Mouse (Mus musculus): ENCODE data around the gene 1700123O20Rik. TPM values are rescaled to one million over a fixed set of nuclear protein-coding genes. Genes with fewer than 3 reads are reported as not detected.
A peak's percentile ranks its signal among the peaks of the same experiment; 100 is the strongest.

The 1700123O20Rik gene
- polyA plus RNA-seq, 1 experiment from 2014 or later, result 88.9 TPM

- no peak for ATAC-seq (ENCODE audit: insufficient number of reproducible peaks, insufficient read depth, low FRiP score, low read depth)
- no peak overlapping the region for H3K4me2 ChIP-seq (replicated peaks; ENCODE audit: low read depth, low read length)
- no peaks in the 10 kb centered on the region for H3K27me3 ChIP-seq (ENCODE audit: control insufficient read depth, insufficient read depth, low read length)
- no peak overlapping the region for H3K4me3 ChIP-seq (ENCODE audit: low read depth, low read length)
- WGBS, result 87% methylated on average over 9 of the region's 9 CpGs
- no peak overlapping the region for H3K9ac ChIP-seq (replicated peaks; ENCODE audit: low read depth, low read length)
- H3K9me3 ChIP-seq (ENCODE audit: control insufficient read depth, low read depth, low read length), result no peaks in the 10 kb centered on the region
- no peak overlapping the region for H3K27ac ChIP-seq (ENCODE audit: low read length)
- H3K36me3 ChIP-seq (ENCODE audit: control insufficient read depth, insufficient read depth, low read length), result peaks cover 69% of the 10 kb centered on the region
- H3K4me1 ChIP-seq (ENCODE audit: control insufficient read depth, insufficient read depth, low read length), result peaks cover 9% of the 10 kb centered on the region; the same call in 1 of the 2 replicates
Observed at GRCm38 (mm10) chr14:54644294-54644693, 41.7 kb upstream of the 1700123O20Rik start.

- WGBS, result 94% methylated on average over 17 of the region's 17 CpGs
- Histone ChIP-seq H3K36me3 (ENCODE audit: control insufficient read depth, insufficient read depth, low read length) (peaks cover 87% of the 10 kb centered on the region), H3K4me3 (ENCODE audit: low read depth, low read length) (no peak overlapping the region), H3K9ac (replicated peaks; ENCODE audit: low read depth, low read length) (no peak overlapping the region), H3K27me3 (ENCODE audit: control insufficient read depth, insufficient read depth, low read length) (no peaks in the 10 kb centered on the region), H3K27ac (ENCODE audit: low read length) (no peak overlapping the region), H3K4me2 (replicated peaks; ENCODE audit: low read depth, low read length) (no peak overlapping the region), H3K9me3 (ENCODE audit: control insufficient read depth, low read depth, low read length) (no peaks in the 10 kb centered on the region), H3K4me1 (ENCODE audit: control insufficient read depth, insufficient read depth, low read length) (no peaks in the 10 kb centered on the region)
- ATAC-seq (ENCODE audit: insufficient number of reproducible peaks, insufficient read depth, low FRiP score, low read depth), result no peak
Observed at GRCm38 (mm10) chr14:54646455-54646854, 39.6 kb upstream of the 1700123O20Rik start.

- H3K9ac ChIP-seq (replicated peaks; ENCODE audit: low read depth, low read length), result no peak overlapping the region
- H3K27ac ChIP-seq (ENCODE audit: low read length), result no peak overlapping the region
- no peak overlapping the region for H3K4me2 ChIP-seq (replicated peaks; ENCODE audit: low read depth, low read length)
- H3K9me3 ChIP-seq (ENCODE audit: control insufficient read depth, low read depth, low read length), result no peaks in the 10 kb centered on the region
- ATAC-seq (ENCODE audit: insufficient number of reproducible peaks, insufficient read depth, low FRiP score, low read depth), result no peak
- peaks cover 90% of the 10 kb centered on the region for H3K36me3 ChIP-seq (ENCODE audit: control insufficient read depth, insufficient read depth, low read length)
- H3K4me3 ChIP-seq (ENCODE audit: low read depth, low read length), result no peak overlapping the region
- H3K4me1 ChIP-seq (ENCODE audit: control insufficient read depth, insufficient read depth, low read length), result peaks cover 5% of the 10 kb centered on the region; the same call in 1 of the 2 replicates
- WGBS, result 91% methylated on average over 8 of the region's 8 CpGs
- no peaks in the 10 kb centered on the region for H3K27me3 ChIP-seq (ENCODE audit: control insufficient read depth, insufficient read depth, low read length)
Observed at GRCm38 (mm10) chr14:54646898-54647636, 38.9 kb upstream of the 1700123O20Rik start.

- H3K36me3 ChIP-seq (ENCODE audit: control insufficient read depth, insufficient read depth, low read length), result peaks cover 81% of the 10 kb centered on the region
- 85% methylated on average over 4 of the region's 4 CpGs for WGBS
Observed at GRCm38 (mm10) chr14:54647900-54648299, 38.1 kb upstream of the 1700123O20Rik start.

GRCm38 (mm10) chr14:54650621-54651454 lies 35.2 kb upstream of the 1700123O20Rik start:
- Histone ChIP-seq H3K4me1 (ENCODE audit: control insufficient read depth, insufficient read depth, low read length) (peaks cover 15% of the 10 kb centered on the region; the same call in 1 of the 2 replicates), H3K4me2 (replicated peaks; ENCODE audit: low read depth, low read length) (no peak overlapping the region), H3K36me3 (ENCODE audit: control insufficient read depth, insufficient read depth, low read length) (peaks cover 57% of the 10 kb centered on the region), H3K27ac (ENCODE audit: low read length) (no peak overlapping the region), H3K27me3 (ENCODE audit: control insufficient read depth, insufficient read depth, low read length) (no peaks in the 10 kb centered on the region), H3K9ac (replicated peaks; ENCODE audit: low read depth, low read length) (no peak overlapping the region), H3K9me3 (ENCODE audit: control insufficient read depth, low read depth, low read length) (no peaks in the 10 kb centered on the region), H3K4me3 (ENCODE audit: low read depth, low read length) (no peak overlapping the region)
- ATAC-seq (ENCODE audit: insufficient number of reproducible peaks, insufficient read depth, low FRiP score, low read depth), result peak; percentile 25
- WGBS, result 61% methylated on average over 23 of the region's 23 CpGs

More at GRCm38 (mm10) chr14:54647900-54648299, 38.1 kb upstream of the 1700123O20Rik start:
- no peak overlapping the region for H3K4me2 ChIP-seq (replicated peaks; ENCODE audit: low read depth, low read length)
- no peaks in the 10 kb centered on the region for H3K9me3 ChIP-seq (ENCODE audit: control insufficient read depth, low read depth, low read length)
- H3K4me3 ChIP-seq (ENCODE audit: low read depth, low read length), result no peak overlapping the region
- H3K9ac ChIP-seq (replicated peaks; ENCODE audit: low read depth, low read length), result no peak overlapping the region
- no peak overlapping the region for H3K27ac ChIP-seq (ENCODE audit: low read length)
- no peak for ATAC-seq (ENCODE audit: insufficient number of reproducible peaks, insufficient read depth, low FRiP score, low read depth)
- no peaks in the 10 kb centered on the region for H3K27me3 ChIP-seq (ENCODE audit: control insufficient read depth, insufficient read depth, low read length)
- H3K4me1 ChIP-seq (ENCODE audit: control insufficient read depth, insufficient read depth, low read length), result peaks cover 9% of the 10 kb centered on the region; the same call in 1 of the 2 replicates

- Histone ChIP-seq H3K36me3 (ENCODE audit: control insufficient read depth, insufficient read depth, low read length) (peaks cover 57% of the 10 kb centered on the region), H3K27me3 (ENCODE audit: control insufficient read depth, insufficient read depth, low read length) (no peaks in the 10 kb centered on the region), H3K4me2 (replicated peaks; ENCODE audit: low read depth, low read length) (no peak overlapping the region), H3K4me1 (ENCODE audit: control insufficient read depth, insufficient read depth, low read length) (peaks cover 15% of the 10 kb centered on the region; the same call in 1 of the 2 replicates), H3K4me3 (ENCODE audit: low read depth, low read length) (no peak overlapping the region), H3K9me3 (ENCODE audit: control insufficient read depth, low read depth, low read length) (no peaks in the 10 kb centered on the region), H3K9ac (replicated peaks; ENCODE audit: low read depth, low read length) (no peak overlapping the region), H3K27ac (ENCODE audit: low read length) (no peak overlapping the region; the same call in 1 of the 2 replicates)
- ATAC-seq (ENCODE audit: insufficient number of reproducible peaks, insufficient read depth, low FRiP score, low read depth), result no peak
- 70% methylated on average over 4 of the region's 4 CpGs for WGBS
Observed at GRCm38 (mm10) chr14:54651556-54651955, 34.5 kb upstream of the 1700123O20Rik start.

GRCm38 (mm10) chr14:54652787-54653186 lies 33.2 kb upstream of the 1700123O20Rik start:
- H3K4me1 ChIP-seq (ENCODE audit: control insufficient read depth, insufficient read depth, low read length), result peaks cover 15% of the 10 kb centered on the region; the same call in 1 of the 2 replicates
- H3K27me3 ChIP-seq (ENCODE audit: control insufficient read depth, insufficient read depth, low read length), result no peaks in the 10 kb centered on the region
- H3K27ac ChIP-seq (ENCODE audit: low read length), result 0 out of 2 replicates have a peak overlapping the region, but pooled peaks have one; percentile 76
- peak overlapping the region; percentile 57 for H3K4me3 ChIP-seq (ENCODE audit: low read depth, low read length)
- H3K9ac ChIP-seq (replicated peaks; ENCODE audit: low read depth, low read length), result peak overlapping the region; percentile 63
- no peak for ATAC-seq (ENCODE audit: insufficient number of reproducible peaks, insufficient read depth, low FRiP score, low read depth)
- H3K36me3 ChIP-seq (ENCODE audit: control insufficient read depth, insufficient read depth, low read length), result peaks cover 58% of the 10 kb centered on the region
- H3K9me3 ChIP-seq (ENCODE audit: control insufficient read depth, low read depth, low read length), result no peaks in the 10 kb centered on the region
- H3K4me2 ChIP-seq (replicated peaks; ENCODE audit: low read depth, low read length), result peak overlapping the region; percentile 60
- WGBS, result under 1% methylated on average over 6 of the region's 7 CpGs

- Histone ChIP-seq H3K9me3 (ENCODE audit: control insufficient read depth, low read depth, low read length) (no peaks in the 10 kb centered on the region), H3K4me1 (ENCODE audit: control insufficient read depth, insufficient read depth, low read length) (peaks cover 15% of the 10 kb centered on the region; the same call in 1 of the 2 replicates), H3K9ac (replicated peaks; ENCODE audit: low read depth, low read length) (peak overlapping the region; percentile 63), H3K36me3 (ENCODE audit: control insufficient read depth, insufficient read depth, low read length) (peaks cover 54% of the 10 kb centered on the region), H3K27ac (ENCODE audit: low read length) (peak overlapping the region; percentile 76), H3K27me3 (ENCODE audit: control insufficient read depth, insufficient read depth, low read length) (no peaks in the 10 kb centered on the region), H3K4me3 (ENCODE audit: low read depth, low read length) (peak overlapping the region; percentile 57), H3K4me2 (replicated peaks; ENCODE audit: low read depth, low read length) (peak overlapping the region; percentile 60)
- ATAC-seq (ENCODE audit: insufficient number of reproducible peaks, insufficient read depth, low FRiP score, low read depth), result peak; percentile 89
- under 1% methylated on average over 12 of the region's 12 CpGs for WGBS
Observed at GRCm38 (mm10) chr14:54653496-54653895, 32.5 kb upstream of the 1700123O20Rik start.

Measured in stomach, embryonic 14.5 days (tissue).